Mouse (Mus musculus) heart, adult 2 months (tissue): ENCODE measurements at regions not wholly inside any gene's neighbourhood (a gene's known extent, or its start where the extent isn't known, plus 50 kb on each side); places are given as distances from the start of the nearest gene placed in this dataset.
"Not testable (repeated sequence)": the region's sequence is repeated elsewhere in the genome, so short reads cannot be mapped to it uniquely, and the experiment has no call there.

Experiments
- CTCF ChIP-seq: fragments of 200-600 bp; IDR thresholded peaks from 2 replicates; pipeline ENCODE4 v1.8.1; 2022; ENCODE audit warnings: antibody characterized with exemption, mild to moderate bottlenecking, moderate library complexity
- EP300 ChIP-seq: fragments of 200-500 bp; IDR thresholded peaks from 2 replicates; pipeline ENCODE4 v1.6.1; 2011; ENCODE audit warnings: low read depth, low read length, control low read depth; ENCODE audit not compliant: insufficient read depth
- POLR2A ChIP-seq: fragments of 200-500 bp; IDR thresholded peaks from 2 replicates; pipeline ENCODE4 v1.6.1; 2011; ENCODE audit warnings: mild to moderate bottlenecking, low read depth, low read length, control low read depth; ENCODE audit not compliant: insufficient read depth

DNA sequence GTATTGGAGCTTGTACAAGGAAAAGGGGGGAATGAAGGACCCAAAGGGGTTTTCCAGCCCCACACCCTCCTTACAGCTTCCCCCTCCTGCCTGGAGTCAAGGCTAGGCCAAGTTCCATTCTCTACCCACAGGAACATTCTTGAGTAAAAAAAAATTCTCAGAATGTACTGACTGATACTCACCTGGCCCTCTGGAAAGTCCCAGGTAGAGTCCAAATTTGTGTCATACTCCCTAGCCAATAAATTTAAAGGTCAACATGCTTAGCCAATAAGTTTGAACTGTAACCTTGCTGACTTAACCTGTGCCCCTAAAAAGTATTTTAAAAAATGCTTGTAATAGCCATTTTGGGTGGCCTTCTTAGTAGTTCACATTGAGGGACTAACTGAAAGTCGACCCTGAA, 205.4 kb downstream of the Car8 start:
- not testable (repeated sequence) for TF ChIP-seq POLR2A, CTCF, EP300
